Mouse (Mus musculus): ENCODE data around the gene Lrch4. TPM values are rescaled to one million over a fixed set of nuclear protein-coding genes. Genes with fewer than 3 reads are reported as not detected.

Lrch4 gene
- 10 to 100 TPM; 13.2 to 20.1 TPM for total RNA-seq (2021)
- long read RNA-seq, transcript Lrch4-201 (18 exons, 3,078 nt): major isoform, 6 of 9 reads
- long read RNA-seq, partial matches to known transcripts: 0 of 9 reads
- long read RNA-seq, other reads (novel, unspliced or antisense): 1 of 9 reads

- peak; percentile 96 to 97 for DNase-seq (ENCODE audit: low spot score in 2 of 2)
Observed at GRCm38 (mm10) chr5:137628498-137629305, at the start of gene Lrch4, which contains the start of the genes Fbxo24 and Gm20605. Lrch4 (plus strand) TSS chr5:137629121. Fbxo24 (minus strand) TSS chr5:137629002. Gm20605 (plus strand) TSS chr5:137629175.

- no peak for DNase-seq (ENCODE audit: low spot score in 2 of 2)
Observed at GRCm38 (mm10) chr5:137580246-137580645, 48.7 kb upstream of the Lrch4 start.

- DNase-seq (ENCODE audit: low spot score in 2 of 2): no peak
Observed at GRCm38 (mm10) chr5:137582702-137583101, 46.2 kb upstream of the Lrch4 start.

- peak; percentile 64 to 75 for DNase-seq (ENCODE audit: low spot score in 2 of 2)
Observed at GRCm38 (mm10) chr5:137583670-137584169, 45.2 kb upstream of the Lrch4 start.

- peak; percentile 67 to 75 for DNase-seq (ENCODE audit: low spot score in 2 of 2)
Observed at GRCm38 (mm10) chr5:137584976-137585375, 43.9 kb upstream of the Lrch4 start.

GRCm38 (mm10) chr5:137590507-137590906 is 38.4 kb upstream of the Lrch4 start:
- no peak for DNase-seq (ENCODE audit: low spot score in 2 of 2)

- no peak for DNase-seq (ENCODE audit: low spot score in 2 of 2)
Observed at GRCm38 (mm10) chr5:137595921-137596320, 33.0 kb upstream of the Lrch4 start.

- DNase-seq (ENCODE audit: low spot score in 2 of 2): no peak
Observed at GRCm38 (mm10) chr5:137596601-137597261, 32.2 kb upstream of the Lrch4 start.

- DNase-seq (ENCODE audit: low spot score in 2 of 2): no peak
Observed at GRCm38 (mm10) chr5:137597625-137598024, 31.3 kb upstream of the Lrch4 start.

GRCm38 (mm10) chr5:137598100-137598826 is 30.7 kb upstream of the Lrch4 start:
- no peak for DNase-seq (ENCODE audit: low spot score in 2 of 2)

- DNase-seq (ENCODE audit: low spot score in 2 of 2): no peak
Observed at GRCm38 (mm10) chr5:137599600-137599999, 29.3 kb upstream of the Lrch4 start.

GRCm38 (mm10) chr5:137600281-137600618 is 28.7 kb upstream of the Lrch4 start:
- DNase-seq (ENCODE audit: low spot score in 2 of 2): no peak

- peak; percentile 95 to 96 for DNase-seq (ENCODE audit: low spot score in 2 of 2)
Observed at GRCm38 (mm10) chr5:137600619-137601364, 28.1 kb upstream of the Lrch4 start, which contains the start of gene Mospd3. Mospd3 (minus strand) TSS chr5:137601058.

GRCm38 (mm10) chr5:137601365-137601729 is 27.6 kb upstream of the Lrch4 start:
- DNase-seq (ENCODE audit: low spot score in 2 of 2): no peak

GRCm38 (mm10) chr5:137607860-137608653 is 20.9 kb upstream of the Lrch4 start:
- no peak for DNase-seq (ENCODE audit: low spot score in 2 of 2)

- no peak for DNase-seq (ENCODE audit: low spot score in 2 of 2)
Observed at GRCm38 (mm10) chr5:137608654-137609190, 20.2 kb upstream of the Lrch4 start.

- DNase-seq (ENCODE audit: low spot score in 2 of 2): no peak
Observed at GRCm38 (mm10) chr5:137609292-137609691, 19.6 kb upstream of the Lrch4 start.

GRCm38 (mm10) chr5:137610056-137610455 is 18.9 kb upstream of the Lrch4 start:
- no peak for DNase-seq (ENCODE audit: low spot score in 2 of 2)

- no peak for DNase-seq (ENCODE audit: low spot score in 2 of 2)
Observed at GRCm38 (mm10) chr5:137610548-137611244, 18.2 kb upstream of the Lrch4 start.
